Mouse (Mus musculus) ES-Bruce4 (cell line): ENCODE results near the gene Acp1. TPM values are rescaled to one million over a fixed set of nuclear protein-coding genes. Genes with fewer than 3 reads are reported as not detected.

Source experiments
- H3K27ac ChIP-seq: 2 replicates; pipeline ENCODE4 v1.5.1; 2012; ENCODE audit warnings: low read length, inconsistent platforms; ENCODE audit not compliant: insufficient read depth
- H3K27me3 ChIP-seq: 2 replicates; pipeline ENCODE4 v1.6.1; 2012; ENCODE audit warnings: mild to moderate bottlenecking, low read length, inconsistent platforms; ENCODE audit not compliant: control insufficient read depth, poor library complexity, insufficient read depth, severe bottlenecking
- H3K36me3 ChIP-seq: 2 replicates; pipeline ENCODE4 v1.6.1; 2012; ENCODE audit warnings: inconsistent platforms, mild to moderate bottlenecking, low read length, moderate library complexity; ENCODE audit not compliant: control insufficient read depth, poor library complexity, insufficient read depth, severe bottlenecking
- H3K4me1 ChIP-seq: one replicate; pipeline ENCODE4 v1.8.1; 2011; ENCODE audit warnings: low read length; ENCODE audit not compliant: control insufficient read depth, insufficient read depth
- H3K4me3 ChIP-seq: 2 replicates; pipeline ENCODE4 v1.5.1; 2011; ENCODE audit warnings: low read depth, mild to moderate bottlenecking, low read length
- H3K9ac ChIP-seq: 2 replicates; pipeline ENCODE4 v1.6.1; 2012; ENCODE audit warnings: low read depth, mild to moderate bottlenecking, inconsistent platforms; ENCODE audit not compliant: poor library complexity, severe bottlenecking
- H3K9me3 ChIP-seq: replicated peaks from 2 replicates; pipeline ENCODE4 v1.6.1; 2012; ENCODE audit warnings: mild to moderate bottlenecking, low read length, inconsistent platforms; ENCODE audit not compliant: control insufficient read depth, poor library complexity, insufficient read depth, severe bottlenecking
- CTCF ChIP-seq: IDR thresholded peaks from one replicate; pipeline ENCODE4 v1.8.1; 2011; ENCODE audit warnings: low read depth, low read length
- EP300 ChIP-seq: IDR thresholded peaks from 2 replicates; pipeline ENCODE4 v1.6.1; 2011; ENCODE audit warnings: low read depth, low read length; ENCODE audit not compliant: insufficient read depth
- POLR2A ChIP-seq: IDR thresholded peaks from one replicate; pipeline ENCODE4 v1.8.1; 2011; ENCODE audit warnings: low read length; ENCODE audit not compliant: insufficient read depth
- polyA plus RNA-seq: library from polyadenylated mRNA; stranded (reverse); fragments of >200 nt; gene quantifications from 2 replicates; pipeline ENCODE4 v1.2.4, GENCODE M21; 2011; ENCODE audit warnings: low read depth; ENCODE audit not compliant: missing spikeins, insufficient read depth, insufficient read length

The Acp1 gene
- polyA plus RNA-seq, 1 experiment: 121 TPM

- TF ChIP-seq POLR2A: no peak
- TF ChIP-seq EP300: no peak
- no peak for TF ChIP-seq CTCF
- no peak overlapping the region for H3K27ac ChIP-seq
- no peaks in the 10 kb centered on the region for H3K9me3 ChIP-seq
- H3K4me1 ChIP-seq: no peaks in the 10 kb centered on the region
- no peaks in the 10 kb centered on the region for H3K27me3 ChIP-seq
- no peak overlapping the region for H3K9ac ChIP-seq
- no peak overlapping the region for H3K4me3 ChIP-seq
- no peaks in the 10 kb centered on the region for H3K36me3 ChIP-seq
These were observed 55.8 kb downstream of the Acp1 start for GRCm38 (mm10) chr12:30855442-30856159.

GRCm38 (mm10) chr12:30851871-30852270 lies 59.5 kb downstream of the Acp1 start:
- Histone ChIP-seq H3K9ac (no peak overlapping the region), H3K4me1 (no peaks in the 10 kb centered on the region), H3K27me3 (no peaks in the 10 kb centered on the region), H3K36me3 (no peaks in the 10 kb centered on the region), H3K9me3 (no peaks in the 10 kb centered on the region), H3K4me3 (no peak overlapping the region), H3K27ac (no peak overlapping the region)
- TF ChIP-seq CTCF (no peak), POLR2A (no peak), EP300 (no peak)

GRCm38 (mm10) chr12:30850902-30851301 lies 60.5 kb downstream of the Acp1 start:
- no peaks in the 10 kb centered on the region for H3K36me3 ChIP-seq
- no peak for TF ChIP-seq CTCF
- no peak for TF ChIP-seq POLR2A
- no peak for TF ChIP-seq EP300
- no peak overlapping the region for H3K9ac ChIP-seq

GRCm38 (mm10) chr12:30848521-30848920 lies 62.9 kb downstream of the Acp1 start:
- Histone ChIP-seq H3K4me3 (no peak overlapping the region), H3K4me1 (no peaks in the 10 kb centered on the region), H3K27ac (no peak overlapping the region), H3K9ac (no peak overlapping the region), H3K9me3 (no peaks in the 10 kb centered on the region), H3K27me3 (no peaks in the 10 kb centered on the region), H3K36me3 (no peaks in the 10 kb centered on the region)
- TF ChIP-seq CTCF: no peak
- TF ChIP-seq POLR2A: no peak
- TF ChIP-seq EP300: no peak

More at GRCm38 (mm10) chr12:30850902-30851301, 60.5 kb downstream of the Acp1 start:
- Histone ChIP-seq H3K27me3 (no peaks in the 10 kb centered on the region), H3K27ac (no peak overlapping the region), H3K4me1 (no peaks in the 10 kb centered on the region), H3K9me3 (no peaks in the 10 kb centered on the region), H3K4me3 (no peak overlapping the region)

Other genes with a start within 250 kb of the Acp1 start
- not detected in 2 replicates for gene Alkal2, start 27.3 kb downstream of the Acp1 start, polyA plus RNA-seq
- gene Sh3yl1, start 79 bp upstream of the Acp1 start, polyA plus RNA-seq: 11.3 and 13.2 TPM in 2 replicates
- gene Fam110c, start 162.3 kb upstream of the Acp1 start, polyA plus RNA-seq: 1.9 and 2.6 TPM in 2 replicates